Mouse (Mus musculus) midbrain, embryonic 10.5 days (tissue): ENCODE measurements at regions not wholly inside any gene's neighbourhood (a gene's known extent, or its start where the extent isn't known, plus 50 kb on each side); places are given as distances from the start of the nearest gene placed in this dataset.

Experiments used
- DNase-seq: peaks from one replicate; pipeline ENCODE4 v3.0.0-alpha.2; 2017; ENCODE audit warnings: low spot score
- H3K27ac ChIP-seq: fragments of 300-500 bp; sonication (generic); replicated peaks from 2 replicates; pipeline ENCODE4 v1.5.1; 2016; ENCODE audit warnings: mild to moderate bottlenecking
- H3K27me3 ChIP-seq: fragments of 300-500 bp; sonication (generic); 2 replicates; pipeline ENCODE4 v1.6.1; 2016; ENCODE audit warnings: low read depth, mild to moderate bottlenecking; ENCODE audit not compliant: poor library complexity, severe bottlenecking
- H3K36me3 ChIP-seq: fragments of 300-500 bp; sonication (generic); 2 replicates; pipeline ENCODE4 v1.6.1; 2016; ENCODE audit warnings: mild to moderate bottlenecking, moderate library complexity
- H3K4me1 ChIP-seq: fragments of 300-500 bp; sonication (generic); 2 replicates; pipeline ENCODE4 v1.6.1; 2016
- H3K4me3 ChIP-seq: fragments of 300-500 bp; sonication (generic); 2 replicates; pipeline ENCODE4 v1.5.1; 2016; ENCODE audit warnings: mild to moderate bottlenecking, moderate library complexity
- H3K9me3 ChIP-seq: fragments of 300-500 bp; sonication (generic); replicated peaks from 2 replicates; pipeline ENCODE4 v1.6.1; 2016; ENCODE audit warnings: mild to moderate bottlenecking
- WGBS: fragments of 180-500 bp; shearing (Covaris S2); methylation state at CpG from one replicate; pipeline ENCODE4 v1.1.7; 2016; 5-methylcytosine and 5-hydroxymethylcytosine counted together

GRCm38 (mm10) chr10:98702470-98703215 lies 211.6 kb upstream of the Atp2b1 start:
- WGBS: 86% methylated on average over 5 of the region's 5 CpGs

GRCm38 (mm10) chr10:98703642-98704293 lies 210.4 kb upstream of the Atp2b1 start:
- no peak for DNase-seq
- H3K9me3 ChIP-seq: no peaks in the 10 kb centered on the region
- no peaks in the 10 kb centered on the region for H3K27me3 ChIP-seq
- 90% methylated on average over 2 of the region's 2 CpGs for WGBS
- no peak overlapping the region for H3K27ac ChIP-seq
- H3K36me3 ChIP-seq: no peaks in the 10 kb centered on the region
- no peaks in the 10 kb centered on the region for H3K4me1 ChIP-seq
- H3K4me3 ChIP-seq: no peak overlapping the region

More at GRCm38 (mm10) chr10:98702470-98703215, 211.6 kb upstream of the Atp2b1 start:
- no peak overlapping the region for H3K4me3 ChIP-seq
- no peaks in the 10 kb centered on the region for H3K4me1 ChIP-seq
- no peaks in the 10 kb centered on the region for H3K27me3 ChIP-seq
- H3K36me3 ChIP-seq: no peaks in the 10 kb centered on the region
- no peak for DNase-seq
- no peaks in the 10 kb centered on the region for H3K9me3 ChIP-seq
- H3K27ac ChIP-seq: no peak overlapping the region

GRCm38 (mm10) chr10:98704559-98704958 lies 209.6 kb upstream of the Atp2b1 start:
- Histone ChIP-seq H3K27me3 (no peaks in the 10 kb centered on the region), H3K4me3 (no peak overlapping the region), H3K4me1 (no peaks in the 10 kb centered on the region), H3K27ac (no peak overlapping the region), H3K9me3 (no peaks in the 10 kb centered on the region), H3K36me3 (no peaks in the 10 kb centered on the region)
- 89% methylated on average over 6 of the region's 6 CpGs for WGBS
- no peak for DNase-seq

GRCm38 (mm10) chr10:98717856-98718255 lies 196.3 kb upstream of the Atp2b1 start:
- no peaks in the 10 kb centered on the region for H3K27me3 ChIP-seq
- no peak overlapping the region for H3K4me3 ChIP-seq
- H3K9me3 ChIP-seq: no peaks in the 10 kb centered on the region
- 91% methylated on average over 4 of the region's 4 CpGs for WGBS
- no peak for DNase-seq
- H3K36me3 ChIP-seq: no peaks in the 10 kb centered on the region
- no peak overlapping the region for H3K27ac ChIP-seq
- peaks cover 6% of the 10 kb centered on the region; the same call in 1 of the 2 replicates for H3K4me1 ChIP-seq

GRCm38 (mm10) chr10:98718706-98719105 lies 195.5 kb upstream of the Atp2b1 start:
- Histone ChIP-seq H3K36me3 (no peaks in the 10 kb centered on the region), H3K27ac (no peak overlapping the region), H3K4me1 (peaks cover 6% of the 10 kb centered on the region; the same call in 1 of the 2 replicates), H3K9me3 (no peaks in the 10 kb centered on the region), H3K27me3 (no peaks in the 10 kb centered on the region), H3K4me3 (no peak overlapping the region)
- DNase-seq: no peak
- 86% methylated on average over 4 of the region's 4 CpGs for WGBS

GRCm38 (mm10) chr10:98720256-98721005 lies 193.8 kb upstream of the Atp2b1 start:
- Histone ChIP-seq H3K4me1 (peaks cover 6% of the 10 kb centered on the region; the same call in 1 of the 2 replicates), H3K27me3 (no peaks in the 10 kb centered on the region), H3K4me3 (no peak overlapping the region), H3K9me3 (no peaks in the 10 kb centered on the region), H3K27ac (no peak overlapping the region), H3K36me3 (no peaks in the 10 kb centered on the region)
- 40% methylated on average over 6 of the region's 6 CpGs for WGBS
- no peak for DNase-seq

- DNase-seq: no peak
- Histone ChIP-seq H3K9me3 (no peaks in the 10 kb centered on the region), H3K4me1 (peaks cover 6% of the 10 kb centered on the region; the same call in 1 of the 2 replicates), H3K27ac (no peak overlapping the region), H3K36me3 (no peaks in the 10 kb centered on the region), H3K4me3 (no peak overlapping the region), H3K27me3 (no peaks in the 10 kb centered on the region)
- 90% methylated on average over 5 of the region's 5 CpGs for WGBS
Observed at GRCm38 (mm10) chr10:98725110-98725509, 189.1 kb upstream of the Atp2b1 start.

GRCm38 (mm10) chr10:98727130-98727529 lies 187.1 kb upstream of the Atp2b1 start:
- no peaks in the 10 kb centered on the region for H3K36me3 ChIP-seq
- DNase-seq: no peak
- 90% methylated on average over 4 of the region's 4 CpGs for WGBS
- H3K9me3 ChIP-seq: no peaks in the 10 kb centered on the region
- H3K27me3 ChIP-seq: no peaks in the 10 kb centered on the region
- H3K4me3 ChIP-seq: no peak overlapping the region
- H3K4me1 ChIP-seq: no peaks in the 10 kb centered on the region
- H3K27ac ChIP-seq: no peak overlapping the region

GRCm38 (mm10) chr10:98728396-98729030 lies 185.7 kb upstream of the Atp2b1 start:
- no peak for DNase-seq
- WGBS: 91% methylated on average over 5 of the region's 5 CpGs
- H3K4me3 ChIP-seq: no peak overlapping the region
- no peak overlapping the region for H3K27ac ChIP-seq
- H3K9me3 ChIP-seq: no peaks in the 10 kb centered on the region
- H3K4me1 ChIP-seq: no peaks in the 10 kb centered on the region
- H3K36me3 ChIP-seq: no peaks in the 10 kb centered on the region
- H3K27me3 ChIP-seq: no peaks in the 10 kb centered on the region

GRCm38 (mm10) chr10:98733950-98734585 lies 180.1 kb upstream of the Atp2b1 start:
- 94% methylated on average over 7 of the region's 7 CpGs for WGBS
- Histone ChIP-seq H3K4me3 (no peak overlapping the region), H3K27ac (no peak overlapping the region), H3K9me3 (no peaks in the 10 kb centered on the region), H3K27me3 (no peaks in the 10 kb centered on the region), H3K36me3 (no peaks in the 10 kb centered on the region), H3K4me1 (no peaks in the 10 kb centered on the region)
- DNase-seq: no peak

GRCm38 (mm10) chr10:98740507-98741147 lies 173.6 kb upstream of the Atp2b1 start:
- Histone ChIP-seq H3K36me3 (no peaks in the 10 kb centered on the region), H3K4me1 (peaks cover 3% of the 10 kb centered on the region; the same call in 1 of the 2 replicates), H3K27ac (no peak overlapping the region), H3K27me3 (no peaks in the 10 kb centered on the region), H3K9me3 (no peaks in the 10 kb centered on the region), H3K4me3 (no peak overlapping the region)
- 90% methylated on average over 7 of the region's 7 CpGs for WGBS
- DNase-seq: no peak

- H3K9me3 ChIP-seq: no peaks in the 10 kb centered on the region
- H3K4me1 ChIP-seq: peaks cover 3% of the 10 kb centered on the region; the same call in 1 of the 2 replicates
- no peaks in the 10 kb centered on the region for H3K36me3 ChIP-seq
- no peaks in the 10 kb centered on the region for H3K27me3 ChIP-seq
- no peak overlapping the region for H3K4me3 ChIP-seq
- no peak for DNase-seq
- WGBS: 83% methylated on average over 5 of the region's 5 CpGs
- no peak overlapping the region for H3K27ac ChIP-seq
Observed at GRCm38 (mm10) chr10:98741398-98741797, 172.8 kb upstream of the Atp2b1 start.
